Mouse (Mus musculus): ENCODE results near the gene Slc37a2. TPM values are rescaled to one million over a fixed set of nuclear protein-coding genes. Genes with fewer than 3 reads are reported as not detected.

Gene Slc37a2
- polyA plus RNA-seq, 1 experiment from 2014 or later: 8.9 TPM

DNA sequence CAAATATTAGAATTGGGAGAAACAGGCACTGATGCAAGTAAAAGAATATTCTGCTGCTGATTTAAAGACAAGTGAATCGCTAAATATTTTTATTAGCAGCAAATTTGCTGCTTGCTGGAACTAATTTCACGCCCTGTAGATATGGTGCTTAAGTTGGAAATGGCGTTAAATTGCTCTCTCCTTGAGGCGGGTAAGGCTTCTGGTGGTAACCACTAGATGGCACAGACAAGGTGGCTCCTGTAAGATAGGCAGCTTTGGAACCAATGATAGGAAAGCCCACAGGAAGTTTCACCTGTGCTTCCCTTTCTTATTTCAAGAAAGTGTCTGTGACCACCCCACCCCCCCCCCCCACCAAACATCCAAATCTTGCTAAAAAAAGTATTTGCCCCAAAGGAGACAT lies 58.5 kb downstream of the Slc37a2 start:
- no peaks in the 10 kb centered on the region for H3K27me3 ChIP-seq (replicated peaks; ENCODE audit: control insufficient read depth, insufficient read depth, low read length)
- no peak overlapping the region for H3K27ac ChIP-seq (ENCODE audit: low read length)
- ATAC-seq: no peak
- WGBS: 82% methylated on average over 4 of the region's 4 CpGs
- no peaks in the 10 kb centered on the region for H3K9me3 ChIP-seq (ENCODE audit: control insufficient read depth, low read length)
- H3K4me2 ChIP-seq (ENCODE audit: low read depth, low read length): no peak overlapping the region
- H3K36me3 ChIP-seq (ENCODE audit: control insufficient read depth, insufficient read depth, low read length): no peaks in the 10 kb centered on the region
- no peak overlapping the region for H3K4me3 ChIP-seq (ENCODE audit: low read length)
- no peak overlapping the region for H3K9ac ChIP-seq (ENCODE audit: low read depth, low read length)
- no peaks in the 10 kb centered on the region for H3K4me1 ChIP-seq (ENCODE audit: control insufficient read depth, insufficient read depth, low read length)

DNA sequence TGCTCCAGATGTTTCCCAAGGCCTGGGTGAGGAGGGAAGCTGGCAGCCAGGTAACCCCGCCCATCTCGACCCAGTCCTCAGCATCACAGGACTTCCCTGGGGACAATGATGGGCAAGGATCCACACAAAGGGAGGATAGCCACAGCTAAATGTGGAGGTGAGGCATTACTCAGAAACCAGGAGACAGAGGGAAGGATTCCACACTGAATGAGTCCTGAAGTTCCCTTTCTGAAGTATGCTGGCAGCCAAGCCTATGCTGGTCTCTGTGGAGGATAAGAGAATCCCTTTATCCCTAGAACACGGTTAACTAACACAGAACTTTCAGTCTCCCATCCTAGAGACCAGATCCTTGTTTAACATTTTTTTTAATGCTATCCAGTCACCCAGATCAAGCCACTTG lies 67.5 kb downstream of the Slc37a2 start:
- no peaks in the 10 kb centered on the region for H3K36me3 ChIP-seq (ENCODE audit: control insufficient read depth, insufficient read depth, low read length)
- H3K4me1 ChIP-seq (ENCODE audit: control insufficient read depth, insufficient read depth, low read length): no peaks in the 10 kb centered on the region
- WGBS: 88% methylated on average over 3 of the region's 3 CpGs

GRCm38 (mm10) chr9:37187407-37187806 lies 68.1 kb downstream of the Slc37a2 start:
- H3K9ac ChIP-seq (ENCODE audit: low read depth, low read length): no peak overlapping the region
- 85% methylated on average over 5 of the region's 5 CpGs for WGBS
- no peaks in the 10 kb centered on the region for H3K27me3 ChIP-seq (replicated peaks; ENCODE audit: control insufficient read depth, insufficient read depth, low read length)
- H3K4me3 ChIP-seq (ENCODE audit: low read length): no peak overlapping the region
- ATAC-seq: no peak
- H3K4me2 ChIP-seq (ENCODE audit: low read depth, low read length): no peak overlapping the region
- no peaks in the 10 kb centered on the region for H3K4me1 ChIP-seq (ENCODE audit: control insufficient read depth, insufficient read depth, low read length)
- H3K9me3 ChIP-seq (ENCODE audit: control insufficient read depth, low read length): no peaks in the 10 kb centered on the region
- H3K27ac ChIP-seq (ENCODE audit: low read length): no peak overlapping the region
- no peaks in the 10 kb centered on the region for H3K36me3 ChIP-seq (ENCODE audit: control insufficient read depth, insufficient read depth, low read length)

More for the DNA sequence above, 67.5 kb downstream of the Slc37a2 start:
- no peaks in the 10 kb centered on the region for H3K27me3 ChIP-seq (replicated peaks; ENCODE audit: control insufficient read depth, insufficient read depth, low read length)
- H3K4me2 ChIP-seq (ENCODE audit: low read depth, low read length): no peak overlapping the region
- no peaks in the 10 kb centered on the region for H3K9me3 ChIP-seq (ENCODE audit: control insufficient read depth, low read length)
- H3K9ac ChIP-seq (ENCODE audit: low read depth, low read length): no peak overlapping the region
- no peak overlapping the region for H3K27ac ChIP-seq (ENCODE audit: low read length)
- ATAC-seq: no peak
- no peak overlapping the region for H3K4me3 ChIP-seq (ENCODE audit: low read length)

DNA sequence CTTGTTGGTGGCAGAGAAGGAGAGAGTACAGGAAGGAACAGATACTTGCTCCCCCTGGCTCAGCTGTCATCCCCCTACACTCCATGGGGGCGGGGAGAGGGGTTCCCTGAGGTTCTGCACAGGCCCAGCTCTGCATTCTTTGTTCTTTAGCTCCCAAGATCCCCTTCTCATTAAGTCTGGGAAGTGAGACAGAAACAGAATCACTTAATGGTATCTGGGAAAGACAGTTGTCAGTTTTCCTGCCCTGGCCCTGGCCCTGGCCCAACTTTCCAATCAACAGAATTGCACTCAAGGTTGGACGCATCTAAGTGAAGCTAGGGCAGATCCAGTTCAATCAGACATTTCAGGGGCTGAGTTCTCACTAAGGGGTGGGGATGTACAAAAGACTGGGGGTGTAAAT lies 72.4 kb downstream of the Slc37a2 start:
- 78% methylated on average over 2 of the region's 2 CpGs for WGBS
- no peak overlapping the region for H3K4me3 ChIP-seq (ENCODE audit: low read length)
- no peak overlapping the region for H3K9ac ChIP-seq (ENCODE audit: low read depth, low read length)
- no peak for ATAC-seq
- no peaks in the 10 kb centered on the region for H3K4me1 ChIP-seq (ENCODE audit: control insufficient read depth, insufficient read depth, low read length)
- H3K27me3 ChIP-seq (replicated peaks; ENCODE audit: control insufficient read depth, insufficient read depth, low read length): no peaks in the 10 kb centered on the region
- no peaks in the 10 kb centered on the region for H3K36me3 ChIP-seq (ENCODE audit: control insufficient read depth, insufficient read depth, low read length)
- no peak overlapping the region for H3K4me2 ChIP-seq (ENCODE audit: low read depth, low read length)
- H3K27ac ChIP-seq (ENCODE audit: low read length): no peak overlapping the region
- no peaks in the 10 kb centered on the region for H3K9me3 ChIP-seq (ENCODE audit: control insufficient read depth, low read length)

GRCm38 (mm10) chr9:37181596-37181995 lies 73.9 kb downstream of the Slc37a2 start:
- ATAC-seq: no peak
- Histone ChIP-seq H3K4me2 (ENCODE audit: low read depth, low read length) (no peak overlapping the region), H3K9me3 (ENCODE audit: control insufficient read depth, low read length) (no peaks in the 10 kb centered on the region), H3K4me1 (ENCODE audit: control insufficient read depth, insufficient read depth, low read length) (no peaks in the 10 kb centered on the region), H3K9ac (ENCODE audit: low read depth, low read length) (no peak overlapping the region), H3K4me3 (ENCODE audit: low read length) (no peak overlapping the region), H3K36me3 (ENCODE audit: control insufficient read depth, insufficient read depth, low read length) (no peaks in the 10 kb centered on the region), H3K27me3 (replicated peaks; ENCODE audit: control insufficient read depth, insufficient read depth, low read length) (no peaks in the 10 kb centered on the region), H3K27ac (ENCODE audit: low read length) (no peak overlapping the region)
- WGBS: 76% methylated on average over 5 of the region's 5 CpGs

- no peaks in the 10 kb centered on the region for H3K27me3 ChIP-seq (replicated peaks; ENCODE audit: control insufficient read depth, insufficient read depth, low read length)
- H3K4me2 ChIP-seq (ENCODE audit: low read depth, low read length): no peak overlapping the region
- no peaks in the 10 kb centered on the region for H3K36me3 ChIP-seq (ENCODE audit: control insufficient read depth, insufficient read depth, low read length)
- H3K27ac ChIP-seq (ENCODE audit: low read length): no peak overlapping the region
- H3K9me3 ChIP-seq (ENCODE audit: control insufficient read depth, low read length): no peaks in the 10 kb centered on the region
- WGBS: 89% methylated on average over 4 of the region's 4 CpGs
- no peak for ATAC-seq
- no peak overlapping the region for H3K9ac ChIP-seq (ENCODE audit: low read depth, low read length)
- no peak overlapping the region for H3K4me3 ChIP-seq (ENCODE audit: low read length)
- no peaks in the 10 kb centered on the region for H3K4me1 ChIP-seq (ENCODE audit: control insufficient read depth, insufficient read depth, low read length)
These were observed 75.9 kb downstream of the Slc37a2 start for GRCm38 (mm10) chr9:37179596-37179995.

- no peaks in the 10 kb centered on the region for H3K27me3 ChIP-seq (replicated peaks; ENCODE audit: control insufficient read depth, insufficient read depth, low read length)
- H3K4me2 ChIP-seq (ENCODE audit: low read depth, low read length): no peak overlapping the region
- no peak overlapping the region for H3K9ac ChIP-seq (ENCODE audit: low read depth, low read length)
- H3K4me1 ChIP-seq (ENCODE audit: control insufficient read depth, insufficient read depth, low read length): no peaks in the 10 kb centered on the region
- 31% methylated on average over 4 of the region's 4 CpGs for WGBS
- no peak overlapping the region for H3K4me3 ChIP-seq (ENCODE audit: low read length)
- no peak overlapping the region for H3K27ac ChIP-seq (ENCODE audit: low read length)
- no peaks in the 10 kb centered on the region for H3K9me3 ChIP-seq (ENCODE audit: control insufficient read depth, low read length)
- ATAC-seq: no peak
- H3K36me3 ChIP-seq (ENCODE audit: control insufficient read depth, insufficient read depth, low read length): no peaks in the 10 kb centered on the region
These were observed 76.6 kb downstream of the Slc37a2 start for GRCm38 (mm10) chr9:37178911-37179310.

Other genes with a start within 250 kb of the Slc37a2 start
- gene Pknox2, start 108.3 kb downstream of the Slc37a2 start, polyA plus RNA-seq (2015; fragmentation: Nextera tagmentation; extraction: Ambion mirVana): 7.2 and 8.0 TPM in 2 replicates
- 7.8 and 9.0 TPM in 2 replicates for gene Tmem218, start 47.5 kb downstream of the Slc37a2 start, polyA plus RNA-seq (2015; fragmentation: Nextera tagmentation; extraction: Ambion mirVana)
- gene Ccdc15, start 92.7 kb upstream of the Slc37a2 start, polyA plus RNA-seq (2015; fragmentation: Nextera tagmentation; extraction: Ambion mirVana): 3.8 and 4.3 TPM in 2 replicates
- 0.05 and 0.09 TPM in 2 replicates for gene Hepacam, start 111.6 kb upstream of the Slc37a2 start, polyA plus RNA-seq (2015; fragmentation: Nextera tagmentation; extraction: Ambion mirVana)
- 11.7 and 13.9 TPM in 2 replicates for gene Robo4, start 146.2 kb upstream of the Slc37a2 start, polyA plus RNA-seq (2015; fragmentation: Nextera tagmentation; extraction: Ambion mirVana)
- 0.07 TPM in 1 of 2 replicates, not detected in the other for gene Robo3, start 177.5 kb upstream of the Slc37a2 start, polyA plus RNA-seq (2015; fragmentation: Nextera tagmentation; extraction: Ambion mirVana)
- gene Msantd2, start 233.6 kb upstream of the Slc37a2 start, polyA plus RNA-seq (2015; fragmentation: Nextera tagmentation; extraction: Ambion mirVana): 8.1 and 10.9 TPM in 2 replicates